Mouse (Mus musculus): Measurements from ENCODE around the gene Dip2b.
A peak's percentile ranks its signal among the peaks of the same experiment; 100 is the strongest.

DNA sequence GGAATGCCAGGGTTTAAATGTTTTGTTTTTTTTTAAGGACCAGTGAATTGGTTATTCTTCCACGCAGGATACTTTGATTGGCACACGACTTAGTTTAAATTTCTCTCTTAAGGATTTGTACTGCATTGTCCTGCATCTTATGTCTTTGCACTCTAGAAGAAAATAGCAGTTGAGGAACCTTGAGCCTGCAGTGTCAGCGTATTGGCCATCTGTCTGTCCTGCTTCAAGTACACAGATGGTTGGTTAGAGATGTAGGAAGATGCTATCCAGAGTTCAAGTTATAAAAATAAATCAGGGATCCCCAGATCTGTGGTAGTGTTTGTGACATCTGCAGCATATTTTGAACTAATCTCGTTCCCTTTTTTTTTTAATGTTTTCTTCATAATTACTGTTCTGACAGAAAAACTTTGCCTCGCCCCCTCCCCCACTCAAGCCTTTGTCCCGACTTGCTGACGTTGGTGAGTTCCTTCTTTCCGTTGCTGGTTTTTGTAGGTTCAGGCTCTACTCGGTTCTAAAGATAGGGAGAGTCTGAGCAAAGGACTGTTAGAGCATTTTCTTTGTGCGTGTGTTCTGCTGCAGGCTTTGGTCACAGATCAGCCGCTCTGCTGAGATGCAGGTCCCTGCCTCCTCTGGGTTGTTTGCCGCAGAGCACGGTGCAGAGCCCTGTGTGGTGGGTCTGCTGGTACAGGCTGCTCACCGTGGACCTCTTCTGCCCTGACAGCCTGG is 2.2 kb downstream of the Dip2b start:
- no peak for TF ChIP-seq POLR2A (IDR thresholded peaks at IDR 0.05; ENCODE audit: insufficient read depth, low read depth, low read length)
- no peak for TF ChIP-seq CTCF (IDR thresholded peaks at IDR 0.05)
- 0 out of 2 replicates have a peak, but pooled peaks have one; percentile 35 for TF ChIP-seq EP300 (IDR thresholded peaks at IDR 0.05; ENCODE audit: insufficient read depth, low read depth, low read length)
